Mouse (Mus musculus): ENCODE measurements around the gene Cpa1. TPM values are rescaled to one million over a fixed set of nuclear protein-coding genes. Genes with fewer than 3 reads are reported as not detected.
A peak's percentile ranks its signal among the peaks of the same experiment; 100 is the strongest.

Gene Cpa1
- polyA plus RNA-seq, 2 experiments from 2014 or later: not detected

GRCm38 (mm10) chr6:30674714-30675280, 35.8 kb downstream of the Cpa1 start:
- no peak for ATAC-seq

GRCm38 (mm10) chr6:30675281-30675771, 36.3 kb downstream of the Cpa1 start:
- no peak for ATAC-seq

GRCm38 (mm10) chr6:30676506-30676905, 37.5 kb downstream of the Cpa1 start:
- no peak for ATAC-seq

- no peak for ATAC-seq
Measured at GRCm38 (mm10) chr6:30677591-30677990, 38.6 kb downstream of the Cpa1 start.

- no peak for ATAC-seq
Measured at GRCm38 (mm10) chr6:30678482-30678881, 39.5 kb downstream of the Cpa1 start.

- ATAC-seq: no peak
Measured at GRCm38 (mm10) chr6:30679567-30679966, 40.5 kb downstream of the Cpa1 start.

- ATAC-seq: no peak
Measured at GRCm38 (mm10) chr6:30680442-30680841, 41.4 kb downstream of the Cpa1 start.

GRCm38 (mm10) chr6:30681935-30682900, 43.2 kb downstream of the Cpa1 start:
- ATAC-seq: no peak

GRCm38 (mm10) chr6:30684570-30684969, 45.6 kb downstream of the Cpa1 start:
- ATAC-seq: no peak

GRCm38 (mm10) chr6:30687198-30687597, 48.2 kb downstream of the Cpa1 start:
- no peak for ATAC-seq

GRCm38 (mm10) chr6:30692826-30693225, 53.8 kb downstream of the Cpa1 start:
- no peak for ATAC-seq

- peak; percentile 92 for ATAC-seq
Measured at GRCm38 (mm10) chr6:30693350-30693991, 54.5 kb downstream of the Cpa1 start, which contains the start of gene Cep41. Gene Cep41 (minus strand): TSS chr6:30693749.

GRCm38 (mm10) chr6:30694209-30694608, 55.2 kb downstream of the Cpa1 start:
- peak; percentile 3 for ATAC-seq

Other genes with a start within 250 kb of the Cpa1 start
- 10 to 100 TPM; 47.5 to 63.3 TPM for gene Zc3hc1, start 248.2 kb upstream of the Cpa1 start, polyA plus RNA-seq (2017; shearing (Covaris generic))
- gene Klhdc10, start 237.3 kb upstream of the Cpa1 start, polyA plus RNA-seq (2017; shearing (Covaris generic)): 1 to 10 TPM; 2.4 to 3.4 TPM
- 10 to 100 TPM; 59.9 to 60.8 TPM for gene Tmem209, start 129.4 kb upstream of the Cpa1 start, polyA plus RNA-seq (2017; shearing (Covaris generic))
- gene Ssmem1, start 129.4 kb upstream of the Cpa1 start, polyA plus RNA-seq (2017; shearing (Covaris generic)): not detected
- 1 to 10 TPM; 1.0 to 1.2 TPM for gene Cpa2, start 97.6 kb upstream of the Cpa1 start, polyA plus RNA-seq (2017; shearing (Covaris generic))
- not detected for gene Cpa4, start 70.8 kb upstream of the Cpa1 start, polyA plus RNA-seq (2017; shearing (Covaris generic))
- gene Cpa5, start 28.2 kb upstream of the Cpa1 start, polyA plus RNA-seq (2017; shearing (Covaris generic)): not detected
- gene Cep41, start 54.5 kb downstream of the Cpa1 start, polyA plus RNA-seq (2017; shearing (Covaris generic)): 10 to 100 TPM; 11.3 to 12.6 TPM
- 1 to 10 TPM; 1.2 to 1.6 TPM for gene Mest, start 84.3 kb downstream of the Cpa1 start, polyA plus RNA-seq (2017; shearing (Covaris generic))